Mouse (Mus musculus): ENCODE data around the gene Hoxd12. TPM values are rescaled to one million over a fixed set of nuclear protein-coding genes. Genes with fewer than 3 reads are reported as not detected.

Hoxd12 gene
- polyA plus RNA-seq, 1 experiment from 2014 or later, result 59.3 TPM

- H3K4me1 ChIP-seq, result peaks cover 10% of the 10 kb centered on the region; the same call in 1 of the 2 replicates
- peak within 1 kb of the TSS; percentile 79 for H3K4me3 ChIP-seq
- H3K4me2 ChIP-seq (replicated peaks), result peak within 1 kb of the TSS; percentile 68
- peaks cover 7% of the 10 kb centered on the region; the same call in 1 of the 2 replicates for H3K36me3 ChIP-seq
- peak within 1 kb of the TSS; percentile 96 for H3K27ac ChIP-seq
- peak; percentile 86 for ATAC-seq (ENCODE audit: low FRiP score, low read depth)
- 0% methylated on average over 29 of the region's 51 CpGs for WGBS
- peaks cover 49% of the 10 kb centered on the region for H3K27me3 ChIP-seq
- no peaks in the 10 kb centered on the region for H3K9me3 ChIP-seq
- H3K9ac ChIP-seq, result peak within 1 kb of the TSS; percentile 97
Measured at GRCm38 (mm10) chr2:74667842-74668357, 6.9 kb upstream of the Hoxd12 start, which contains the start of gene Hoxd13. Gene Hoxd13 (plus strand): TSS chr2:74668310.

- Histone ChIP-seq H3K9ac (peak overlapping the region; percentile 97), H3K36me3 (peaks cover 7% of the 10 kb centered on the region; the same call in 1 of the 2 replicates), H3K27ac (peak overlapping the region; percentile 96), H3K27me3 (peaks cover 48% of the 10 kb centered on the region), H3K4me1 (peaks cover 15% of the 10 kb centered on the region), H3K4me2 (replicated peaks) (peak overlapping the region; percentile 68), H3K9me3 (no peaks in the 10 kb centered on the region), H3K4me3 (peak overlapping the region; percentile 79)
- no peak for ATAC-seq (ENCODE audit: low FRiP score, low read depth)
- under 1% methylated on average over 65 of the region's 74 CpGs for WGBS
Measured at GRCm38 (mm10) chr2:74668370-74669229, 6.2 kb upstream of the Hoxd12 start.

GRCm38 (mm10) chr2:74669230-74669578 is 5.6 kb upstream of the Hoxd12 start:
- peaks cover 48% of the 10 kb centered on the region for H3K27me3 ChIP-seq
- no peak for ATAC-seq (ENCODE audit: low FRiP score, low read depth)
- peak overlapping the region; percentile 79 for H3K4me3 ChIP-seq
- H3K9ac ChIP-seq, result peak overlapping the region; percentile 97
- H3K27ac ChIP-seq, result peak overlapping the region; percentile 96
- H3K9me3 ChIP-seq, result no peaks in the 10 kb centered on the region
- 0% methylated on average over 3 of the region's 3 CpGs for WGBS
- peaks cover 20% of the 10 kb centered on the region for H3K4me1 ChIP-seq
- H3K36me3 ChIP-seq, result peaks cover 7% of the 10 kb centered on the region; the same call in 1 of the 2 replicates
- H3K4me2 ChIP-seq (replicated peaks), result peak overlapping the region; percentile 68

DNA sequence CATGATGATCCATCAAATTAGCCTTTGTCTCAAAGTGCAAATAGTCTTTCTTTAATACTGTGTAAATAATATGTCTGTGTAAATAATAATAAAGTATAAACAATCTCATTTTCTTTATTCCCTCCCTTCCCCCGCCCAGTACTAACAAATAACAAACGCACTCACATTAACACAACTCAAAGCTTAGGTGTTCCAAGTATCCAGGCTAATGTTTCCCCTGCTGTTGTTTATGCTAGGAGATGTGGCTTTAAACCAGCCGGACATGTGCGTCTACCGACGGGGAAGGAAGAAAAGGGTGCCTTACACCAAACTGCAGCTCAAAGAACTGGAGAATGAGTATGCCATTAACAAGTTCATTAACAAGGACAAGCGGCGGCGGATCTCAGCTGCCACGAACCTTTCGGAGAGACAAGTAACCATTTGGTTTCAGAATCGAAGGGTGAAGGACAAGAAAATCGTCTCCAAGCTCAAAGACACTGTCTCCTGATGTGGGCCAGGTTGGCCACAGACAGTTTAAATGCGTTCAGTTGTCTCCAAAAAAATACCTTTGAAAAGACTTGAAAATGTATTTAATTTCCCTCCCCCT is 5.1 kb upstream of the Hoxd12 start:
- H3K4me1 ChIP-seq, result peaks cover 21% of the 10 kb centered on the region
- peak overlapping the region; percentile 68 for H3K4me2 ChIP-seq (replicated peaks)
- H3K27me3 ChIP-seq, result peaks cover 48% of the 10 kb centered on the region
- 5% methylated on average over 14 of the region's 14 CpGs for WGBS
- peak overlapping the region; percentile 79 for H3K4me3 ChIP-seq
- peak overlapping the region; percentile 96; the same call in 1 of the 2 replicates for H3K27ac ChIP-seq
- peaks cover 7% of the 10 kb centered on the region; the same call in 1 of the 2 replicates for H3K36me3 ChIP-seq
- H3K9ac ChIP-seq, result peak overlapping the region; percentile 97
- ATAC-seq (ENCODE audit: low FRiP score, low read depth), result no peak
- no peaks in the 10 kb centered on the region for H3K9me3 ChIP-seq

DNA sequence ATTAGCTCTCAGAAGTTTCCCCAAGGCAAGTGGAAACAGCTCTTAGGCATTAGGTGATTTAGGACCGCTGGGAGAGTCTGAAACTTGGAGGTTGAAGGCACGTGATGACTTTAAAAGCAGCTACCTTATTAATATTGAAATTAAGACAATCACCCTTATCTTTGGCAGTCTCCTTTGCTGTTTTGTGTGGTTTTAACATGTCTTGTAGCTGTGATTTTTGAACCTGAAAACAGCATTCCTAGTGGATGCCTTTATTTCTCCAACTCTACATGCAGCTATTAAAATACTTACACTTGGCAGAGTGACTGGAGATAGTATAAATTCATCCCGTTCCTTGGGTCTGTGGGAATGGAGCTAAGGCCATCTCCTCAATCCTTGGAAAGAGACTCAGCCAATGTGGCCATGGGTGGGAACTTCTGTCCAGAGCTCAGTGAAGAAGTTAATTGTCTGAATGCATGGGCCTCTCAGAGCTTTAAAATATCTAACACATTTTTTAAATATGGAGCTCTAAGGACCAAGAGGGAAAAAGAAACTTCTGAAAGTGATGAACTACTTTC is 4.1 kb upstream of the Hoxd12 start:
- Histone ChIP-seq H3K4me1 (peaks cover 28% of the 10 kb centered on the region), H3K27ac (peak overlapping the region; percentile 61; the same call in 1 of the 2 replicates), H3K4me3 (peak overlapping the region; percentile 79), H3K9me3 (no peaks in the 10 kb centered on the region), H3K4me2 (replicated peaks) (peak overlapping the region; percentile 75), H3K9ac (peak overlapping the region; percentile 97), H3K27me3 (peaks cover 55% of the 10 kb centered on the region), H3K36me3 (peaks cover 7% of the 10 kb centered on the region; the same call in 1 of the 2 replicates)
- ATAC-seq (ENCODE audit: low FRiP score, low read depth), result no peak
- WGBS, result 7% methylated on average over 3 of the region's 3 CpGs

GRCm38 (mm10) chr2:74671847-74672246 is 3.0 kb upstream of the Hoxd12 start:
- Histone ChIP-seq H3K9me3 (no peaks in the 10 kb centered on the region), H3K27ac (peak overlapping the region; percentile 97), H3K4me1 (peaks cover 28% of the 10 kb centered on the region), H3K4me2 (replicated peaks) (peak overlapping the region; percentile 75), H3K4me3 (peak overlapping the region; percentile 79), H3K27me3 (peaks cover 57% of the 10 kb centered on the region), H3K36me3 (peaks cover 7% of the 10 kb centered on the region; the same call in 1 of the 2 replicates), H3K9ac (peak overlapping the region; percentile 97)
- 15% methylated on average over 5 of the region's 5 CpGs for WGBS
- no peak for ATAC-seq (ENCODE audit: low FRiP score, low read depth)

DNA sequence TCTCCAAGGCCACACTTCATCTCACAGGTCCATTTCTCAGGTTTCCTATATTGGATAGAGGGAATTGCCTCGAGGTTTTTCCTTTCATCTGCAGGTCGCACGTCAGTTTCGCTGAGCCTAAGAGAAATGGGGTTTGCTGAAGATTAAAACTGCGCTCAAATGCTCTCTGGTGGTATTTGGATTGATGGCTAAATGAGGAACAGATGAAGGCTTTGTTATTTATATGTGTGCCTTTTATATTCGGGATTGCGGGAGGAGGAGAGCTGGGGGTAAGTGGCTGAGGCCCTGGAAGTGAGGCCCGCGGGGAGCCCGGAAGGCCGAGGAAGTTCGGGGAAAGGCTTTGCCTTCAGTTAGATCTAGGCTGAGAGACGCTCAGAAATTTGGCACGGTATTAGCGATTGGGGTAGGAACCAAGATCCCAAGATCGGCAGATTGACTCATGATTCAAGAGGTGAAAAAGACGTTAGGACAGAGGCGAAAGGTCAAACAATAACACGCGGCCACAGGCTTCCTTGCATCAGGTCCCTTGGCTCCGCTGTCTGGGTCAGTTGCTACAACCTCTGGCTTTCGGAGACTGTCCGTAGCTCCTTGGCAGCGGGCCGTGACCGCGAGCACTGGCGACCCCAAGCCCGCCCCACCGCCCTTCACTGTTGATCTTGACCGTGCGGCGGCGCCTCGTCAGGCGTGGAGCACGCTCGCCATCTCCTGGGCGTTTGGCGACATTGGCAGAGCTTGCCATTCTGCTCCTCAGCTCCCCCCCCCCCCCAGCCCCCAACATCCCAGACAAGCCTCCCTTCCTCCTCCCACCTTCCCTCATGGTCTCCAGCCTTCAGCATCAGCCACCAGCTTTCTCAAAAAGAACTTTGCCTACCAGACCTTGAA is 2.1 kb upstream of the Hoxd12 start:
- WGBS, result 2% methylated on average over 40 of the region's 40 CpGs
- Histone ChIP-seq H3K36me3 (peaks cover 7% of the 10 kb centered on the region; the same call in 1 of the 2 replicates), H3K4me2 (replicated peaks) (peak overlapping the region; percentile 75), H3K4me1 (peaks cover 28% of the 10 kb centered on the region), H3K27ac (peak overlapping the region; percentile 97), H3K9ac (peak overlapping the region; percentile 99), H3K9me3 (no peaks in the 10 kb centered on the region), H3K27me3 (peaks cover 57% of the 10 kb centered on the region), H3K4me3 (peak overlapping the region; percentile 79)
- peak; percentile 32; the same call in 1 of the 2 replicates for ATAC-seq (ENCODE audit: low FRiP score, low read depth)

GRCm38 (mm10) chr2:74673835-74674425 is 883 bp upstream of the Hoxd12 start:
- Histone ChIP-seq H3K4me3 (peak overlapping the region; percentile 79), H3K27me3 (peaks cover 57% of the 10 kb centered on the region), H3K4me2 (replicated peaks) (peak overlapping the region; percentile 75)

DNA sequence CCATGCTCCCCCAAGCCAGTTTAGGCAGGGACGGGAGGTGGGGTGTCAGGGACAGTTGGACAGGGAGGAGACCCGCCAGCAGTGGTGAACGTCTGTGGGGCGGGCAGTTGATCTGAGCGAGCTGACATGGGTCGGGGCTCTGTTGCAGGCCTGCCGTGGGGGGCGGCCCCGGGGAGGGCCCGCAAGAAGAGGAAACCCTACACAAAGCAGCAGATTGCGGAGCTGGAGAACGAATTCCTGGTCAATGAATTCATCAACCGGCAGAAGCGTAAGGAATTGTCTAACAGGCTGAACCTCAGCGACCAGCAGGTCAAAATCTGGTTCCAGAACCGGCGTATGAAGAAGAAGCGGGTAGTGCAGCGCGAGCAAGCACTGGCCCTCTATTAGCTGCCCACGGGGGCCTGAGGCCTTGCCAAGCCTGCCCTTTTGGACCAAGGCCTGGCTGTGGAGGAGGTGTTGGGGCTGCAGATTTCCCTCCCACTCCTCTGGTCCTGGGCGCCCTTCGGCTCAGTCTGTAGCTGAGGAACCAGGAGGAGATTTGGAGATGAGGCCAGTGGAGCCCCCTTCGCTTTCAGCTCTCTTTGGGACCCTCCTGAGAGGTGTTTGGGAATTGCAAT is 961 bp downstream of the Hoxd12 start:
- WGBS, result 10% methylated on average over 24 of the region's 24 CpGs
- H3K4me1 ChIP-seq, result peaks cover 32% of the 10 kb centered on the region
- no peak for ATAC-seq (ENCODE audit: low FRiP score, low read depth)
- H3K27ac ChIP-seq, result peak overlapping the region; percentile 97
- peaks cover under 1% of the 10 kb centered on the region; the same call in 1 of the 2 replicates for H3K36me3 ChIP-seq
- H3K9ac ChIP-seq, result peak overlapping the region; percentile 99
- H3K27me3 ChIP-seq, result peaks cover 61% of the 10 kb centered on the region
- H3K9me3 ChIP-seq, result no peaks in the 10 kb centered on the region
- peak overlapping the region; percentile 79 for H3K4me3 ChIP-seq
- peak overlapping the region; percentile 75 for H3K4me2 ChIP-seq (replicated peaks)

More at GRCm38 (mm10) chr2:74673835-74674425, 883 bp upstream of the Hoxd12 start:
- Histone ChIP-seq H3K4me1 (peaks cover 29% of the 10 kb centered on the region), H3K27ac (peak overlapping the region; percentile 97), H3K36me3 (peaks cover 7% of the 10 kb centered on the region; the same call in 1 of the 2 replicates), H3K9ac (peak overlapping the region; percentile 99), H3K9me3 (no peaks in the 10 kb centered on the region)
- 0 out of 2 replicates have a peak, but pooled peaks have one; percentile 10 for ATAC-seq (ENCODE audit: low FRiP score, low read depth)
- 6% methylated on average over 24 of the region's 24 CpGs for WGBS

GRCm38 (mm10) chr2:74676376-74677052 is 1.7 kb downstream of the Hoxd12 start:
- no peaks in the 10 kb centered on the region for H3K36me3 ChIP-seq
- H3K27me3 ChIP-seq, result peaks cover 65% of the 10 kb centered on the region
- peak overlapping the region; percentile 75 for H3K4me2 ChIP-seq (replicated peaks)
- H3K4me1 ChIP-seq, result peaks cover 32% of the 10 kb centered on the region
- peak overlapping the region; percentile 99 for H3K9ac ChIP-seq
- peak overlapping the region; percentile 97 for H3K27ac ChIP-seq
- peak overlapping the region; percentile 79 for H3K4me3 ChIP-seq
- no peaks in the 10 kb centered on the region for H3K9me3 ChIP-seq
- ATAC-seq (ENCODE audit: low FRiP score, low read depth), result no peak
- 14% methylated on average over 9 of the region's 9 CpGs for WGBS
